Mouse (Mus musculus) embryonic fibroblast, embryonic 13.5 days (primary cell): ENCODE results near the gene Gm4894.

Experiments used
- CTCF ChIP-seq: IDR thresholded peaks from 2 replicates; pipeline ENCODE4 v1.5.1; 2011; ENCODE audit warnings: mild to moderate bottlenecking, control low read depth, low read length, moderate library complexity, borderline replicate concordance; ENCODE audit not compliant: insufficient read depth
- POLR2A ChIP-seq: IDR thresholded peaks from 2 replicates; pipeline ENCODE4 v1.6.1; 2011; ENCODE audit warnings: low read depth, mild to moderate bottlenecking, control low read depth, low read length, moderate library complexity

DNA sequence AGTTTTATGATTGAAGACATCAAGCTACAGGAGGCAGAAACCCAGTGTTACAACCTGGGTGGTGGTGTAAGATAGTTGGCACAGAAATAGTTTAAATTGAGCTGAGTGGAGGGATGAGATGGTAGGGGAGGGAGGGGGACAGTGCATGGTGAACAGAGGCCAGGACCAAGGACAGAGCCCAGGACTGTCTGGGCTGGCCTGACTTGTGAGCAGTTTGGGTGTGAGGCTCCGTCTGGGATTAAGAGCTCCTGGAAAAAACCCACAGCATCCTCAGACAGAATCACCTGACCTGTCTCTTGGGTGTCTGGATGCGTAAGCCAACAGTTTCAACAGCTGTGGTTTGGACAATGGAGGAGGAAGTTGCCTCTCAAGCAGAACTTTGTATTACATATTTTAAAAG, 35.6 kb upstream of the Gm4894 start:
- TF ChIP-seq CTCF (no peak), POLR2A (no peak)
